Mouse (Mus musculus) thymus, adult 2 months (tissue): ENCODE results near the gene Iqsec2. TPM values are rescaled to one million over a fixed set of nuclear protein-coding genes. Genes with fewer than 3 reads are reported as not detected.

Source experiments
- DNase-seq: peaks from one replicate; pipeline ENCODE4 v3.0.0; 2021
- H3K27ac ChIP-seq: fragments of 200-500 bp; 2 replicates; pipeline ENCODE4 v1.5.1; 2012; ENCODE audit warnings: low read length, control low read depth; ENCODE audit not compliant: control insufficient read depth, insufficient read depth
- H3K27me3 ChIP-seq: fragments of 200-500 bp; 2 replicates; pipeline ENCODE4 v1.6.1; 2012; ENCODE audit warnings: mild to moderate bottlenecking, low read length, moderate library complexity, mixed read lengths; ENCODE audit not compliant: control insufficient read depth, insufficient read depth
- H3K36me3 ChIP-seq: fragments of 200-500 bp; 2 replicates; pipeline ENCODE4 v1.6.1; 2012; ENCODE audit warnings: mild to moderate bottlenecking, low read length, moderate library complexity; ENCODE audit not compliant: control insufficient read depth, insufficient read depth
- H3K4me1 ChIP-seq: fragments of 200-500 bp; replicated peaks from 2 replicates; pipeline ENCODE4 v1.6.1; 2012; ENCODE audit warnings: low read length; ENCODE audit not compliant: control insufficient read depth, insufficient read depth
- H3K4me3 ChIP-seq: fragments of 200-500 bp; 2 replicates; pipeline ENCODE4 v1.5.1; 2012; ENCODE audit warnings: mild to moderate bottlenecking, low read length, control low read depth, moderate library complexity; ENCODE audit not compliant: control insufficient read depth, insufficient read depth
- CTCF ChIP-seq: fragments of 200-500 bp; IDR thresholded peaks from 2 replicates; pipeline ENCODE4 v1.5.1; 2012; ENCODE audit warnings: mild to moderate bottlenecking, control low read depth, low read length, moderate library complexity, borderline replicate concordance; ENCODE audit not compliant: control insufficient read depth, poor library complexity, insufficient read depth; ENCODE audit errors: extremely low read depth
- POLR2A ChIP-seq: fragments of 200-500 bp; IDR thresholded peaks from 2 replicates; pipeline ENCODE4 v1.6.1; 2012; ENCODE audit warnings: mild to moderate bottlenecking, low read length, control low read depth, moderate library complexity; ENCODE audit not compliant: control insufficient read depth, poor library complexity, insufficient read depth; ENCODE audit errors: extremely low read depth
- WGBS: fragments of 180-500 bp; shearing (Covaris S2); methylation state at CpG from one replicate; pipeline ENCODE4 v1.1.7; 2018; 5-methylcytosine and 5-hydroxymethylcytosine counted together
- polyA plus RNA-seq: library from polyadenylated mRNA; depleted of rRNA; stranded (reverse); fragments of >200 nt; gene quantifications from 2 replicates; pipeline ENCODE4 v1.2.3, GENCODE M21; 2012; rRNA removed

Gene Iqsec2
- 6.0 and 9.7 TPM in 2 replicates for polyA plus RNA-seq

GRCm38 (mm10) chrX:152143941-152144741, at the start of gene Iqsec2:
Gene Iqsec2 (plus strand): TSS chrX:152144268.
- Histone ChIP-seq H3K27ac (no peak within 1 kb of the TSS), H3K27me3 (no peaks in the 10 kb centered on the region; the same call in 1 of the 2 replicates), H3K36me3 (no peaks in the 10 kb centered on the region), H3K4me1 (peaks cover 8% of the 10 kb centered on the region; the same call in 1 of the 2 replicates), H3K4me3 (peak within 1 kb of the TSS; percentile 47)
- 1% methylated on average over 25 of the region's 78 CpGs for WGBS
- peak; percentile 1 for DNase-seq
- TF ChIP-seq POLR2A: no peak
- TF ChIP-seq CTCF: no peak

- H3K4me3 ChIP-seq: no peak overlapping the region
- no peaks in the 10 kb centered on the region for H3K36me3 ChIP-seq
- DNase-seq: no peak
- H3K27me3 ChIP-seq: no peaks in the 10 kb centered on the region
- TF ChIP-seq CTCF: no peak
- 73% methylated on average over 1 of the region's 1 CpGs for WGBS
- H3K4me1 ChIP-seq: no peaks in the 10 kb centered on the region
- no peak overlapping the region for H3K27ac ChIP-seq
Measured at GRCm38 (mm10) chrX:152097572-152097971, 46.5 kb upstream of the Iqsec2 start.

- WGBS: 79% methylated on average over 1 of the region's 1 CpGs
- no peaks in the 10 kb centered on the region for H3K4me1 ChIP-seq
- no peak overlapping the region for H3K27ac ChIP-seq
- TF ChIP-seq CTCF: no peak
- no peak for TF ChIP-seq POLR2A
- no peak for DNase-seq
- H3K4me3 ChIP-seq: no peak overlapping the region
- H3K36me3 ChIP-seq: no peaks in the 10 kb centered on the region
- no peaks in the 10 kb centered on the region for H3K27me3 ChIP-seq
Measured at GRCm38 (mm10) chrX:152121687-152122086, 22.4 kb upstream of the Iqsec2 start.

GRCm38 (mm10) chrX:152130777-152131176, 13.3 kb upstream of the Iqsec2 start:
- TF ChIP-seq CTCF (no peak), POLR2A (no peak)
- Histone ChIP-seq H3K36me3 (no peaks in the 10 kb centered on the region), H3K27me3 (no peaks in the 10 kb centered on the region), H3K4me3 (no peak overlapping the region), H3K27ac (no peak overlapping the region), H3K4me1 (no peaks in the 10 kb centered on the region)
- WGBS: 98% methylated on average over 3 of the region's 3 CpGs
- no peak for DNase-seq

GRCm38 (mm10) chrX:152132029-152132428, 12.0 kb upstream of the Iqsec2 start:
- Histone ChIP-seq H3K27me3 (no peaks in the 10 kb centered on the region), H3K4me1 (no peaks in the 10 kb centered on the region), H3K36me3 (no peaks in the 10 kb centered on the region), H3K4me3 (no peak overlapping the region), H3K27ac (no peak overlapping the region)
- 96% methylated on average over 2 of the region's 2 CpGs for WGBS
- no peak for DNase-seq
- no peak for TF ChIP-seq CTCF

- H3K36me3 ChIP-seq: no peaks in the 10 kb centered on the region
- TF ChIP-seq POLR2A (no peak), CTCF (no peak)
- WGBS: 88% methylated on average over 2 of the region's 2 CpGs
- no peak overlapping the region for H3K27ac ChIP-seq
- H3K4me1 ChIP-seq: no peaks in the 10 kb centered on the region
- no peak overlapping the region for H3K4me3 ChIP-seq
- H3K27me3 ChIP-seq: no peaks in the 10 kb centered on the region
- no peak for DNase-seq
Measured at GRCm38 (mm10) chrX:152135195-152135594, 8.9 kb upstream of the Iqsec2 start.
